In the genomic region with DNA sequence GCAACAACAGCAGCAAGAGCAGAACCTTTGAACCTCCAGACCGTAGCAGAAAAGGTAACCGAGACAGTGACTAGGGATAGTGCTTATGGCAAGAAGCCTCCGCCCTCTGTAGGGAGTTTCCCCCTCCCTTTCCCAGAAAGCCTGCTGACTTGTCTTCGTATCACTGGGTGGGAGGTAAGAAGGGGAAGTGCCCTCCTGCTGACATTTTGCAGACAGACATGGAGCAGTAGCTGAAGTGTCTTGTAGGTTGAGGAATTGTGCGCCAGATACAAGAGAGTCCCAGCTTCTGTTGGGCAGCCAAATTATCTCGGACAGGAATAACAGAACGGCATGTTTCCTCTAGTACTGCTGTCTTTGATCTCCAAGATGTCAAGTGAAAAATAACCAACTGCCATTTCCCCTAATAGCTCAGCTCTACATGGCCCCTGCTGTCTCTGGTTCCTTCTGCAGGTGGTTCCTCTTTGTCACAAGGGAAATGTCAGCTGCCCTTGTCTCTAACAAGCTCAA, we compare ENCODE assay signal across 10 mouse cellular contexts. TPM values are rescaled to one million over a fixed set of nuclear protein-coding genes. Genes with fewer than 3 reads are reported as not detected.
DNase-seq lines count a peak whose midpoint lies in the region; ATAC-seq lines count a peak whose summit lies in the region.
"Had no signal": no experiment of that assay in that cellular context is flagged by ENCODE, and none has a peak within 500 bp of the region (broad histone marks: within the 10 kb centered on the region; RNA-seq: fewer than 3 reads in every experiment).

No protein-coding gene starts in this region.

- no peaks in the 10 kb centered on the region for H3K36me3 ChIP-seq in hindbrain, embryonic 15.5 days
- no peaks in the 10 kb centered on the region for H3K36me3 ChIP-seq in hindbrain, embryonic 10.5 days
- no peaks in the 10 kb centered on the region for H3K36me3 ChIP-seq in liver, embryonic 11.5 days (ENCODE audit: control insufficient read depth, insufficient read depth, low read length)
- H3K36me3 ChIP-seq: embryonic facial prominence, embryonic 15.5 days; limb, embryonic 13.5 days had no signal

- H3K27me3 ChIP-seq in hindbrain, embryonic 15.5 days: no peaks in the 10 kb centered on the region
- H3K27me3 ChIP-seq in hindbrain, embryonic 10.5 days (ENCODE audit: insufficient read depth, poor library complexity, severe bottlenecking): no peaks in the 10 kb centered on the region
- H3K27me3 ChIP-seq in liver, embryonic 11.5 days (replicated peaks; ENCODE audit: control insufficient read depth, insufficient read depth, low read length): no peaks in the 10 kb centered on the region
- H3K27me3 ChIP-seq: embryonic facial prominence, embryonic 15.5 days; limb, embryonic 13.5 days had no signal

- 71% methylated on average over 7 of the region's 7 CpGs for WGBS in hindbrain, embryonic 15.5 days
- WGBS in hindbrain, embryonic 10.5 days: 72% methylated on average over 7 of the region's 7 CpGs
- WGBS in liver, embryonic 11.5 days: 30% methylated on average over 7 of the region's 7 CpGs

- intact Hi-C loops in gastrocnemius, postnatal 36 days (cut with DNase I): no loop called here

- no peak overlapping the region for H3K9ac ChIP-seq in hindbrain, embryonic 15.5 days
- H3K9ac ChIP-seq in liver, embryonic 11.5 days (ENCODE audit: low read depth, low read length): no peak overlapping the region
- H3K9ac ChIP-seq: embryonic facial prominence, embryonic 15.5 days; limb, embryonic 13.5 days had no signal

- no peak overlapping the region for H3K27ac ChIP-seq in hindbrain, embryonic 15.5 days (replicated peaks)
- no peak overlapping the region for H3K27ac ChIP-seq in hindbrain, embryonic 10.5 days
- no peak overlapping the region for H3K27ac ChIP-seq in liver, embryonic 11.5 days (ENCODE audit: low read depth, low read length)
- H3K27ac ChIP-seq: embryonic facial prominence, embryonic 15.5 days; limb, embryonic 13.5 days had no signal

- H3K9me3 ChIP-seq in hindbrain, embryonic 15.5 days: no peaks in the 10 kb centered on the region
- no peaks in the 10 kb centered on the region for H3K9me3 ChIP-seq in hindbrain, embryonic 10.5 days
- no peaks in the 10 kb centered on the region for H3K9me3 ChIP-seq in liver, embryonic 11.5 days (ENCODE audit: control insufficient read depth, low read length)
- H3K9me3 ChIP-seq: embryonic facial prominence, embryonic 15.5 days; limb, embryonic 13.5 days had no signal

- peak; percentile 27; the same call in 1 of the 2 replicates for ATAC-seq in hindbrain, embryonic 15.5 days (ENCODE audit: low FRiP score, low read depth)
- ATAC-seq in activated CD4-positive, CD25-positive, alpha-beta regulatory T cell, adult 4 months: peak; percentile 66
- ATAC-seq in liver, embryonic 11.5 days (replicated peaks; ENCODE audit: low FRiP score): peak; percentile 89

- no peak for DNase-seq in hindbrain, embryonic 10.5 days (ENCODE audit: low spot score)
- no peak for DNase-seq in liver, embryonic 11.5 days (ENCODE audit: low spot score)
- peak; percentile 23 to 64 for DNase-seq in spleen, postnatal 4 days (ENCODE audit: low spot score in 2 of 2)
- DNase-seq in layer of hippocampus, adult 9-11 months: no peak
- DNase-seq in gastrocnemius, postnatal 36 days: no peak
- no peak for DNase-seq in urinary bladder, adult 2 months (ENCODE audit: low spot score)

- H3K4me3 ChIP-seq in hindbrain, embryonic 15.5 days: no peak overlapping the region
- H3K4me3 ChIP-seq in hindbrain, embryonic 10.5 days: no peak overlapping the region
- no peak overlapping the region for H3K4me3 ChIP-seq in liver, embryonic 11.5 days (ENCODE audit: low read depth, low read length)
- H3K4me3 ChIP-seq: embryonic facial prominence, embryonic 15.5 days; limb, embryonic 13.5 days had no signal

- H3K4me1 ChIP-seq in hindbrain, embryonic 15.5 days (replicated peaks): no peaks in the 10 kb centered on the region
- no peaks in the 10 kb centered on the region for H3K4me1 ChIP-seq in hindbrain, embryonic 10.5 days (replicated peaks)
- no peaks in the 10 kb centered on the region for H3K4me1 ChIP-seq in liver, embryonic 11.5 days (replicated peaks; ENCODE audit: control insufficient read depth, insufficient read depth, low read length)
- H3K4me1 ChIP-seq: embryonic facial prominence, embryonic 15.5 days; limb, embryonic 13.5 days had no signal

- no peak overlapping the region for H3K4me2 ChIP-seq in hindbrain, embryonic 15.5 days
- H3K4me2 ChIP-seq in liver, embryonic 11.5 days: peak overlapping the region; percentile 35; the same call in 1 of the 2 replicates
- H3K4me2 ChIP-seq: embryonic facial prominence, embryonic 15.5 days; limb, embryonic 13.5 days had no signal

RNA-seq across cellular contexts. Expression of a gene that starts 27.7 kb away (rescaled TPM):
- 5.3 and 5.8 TPM in 2 replicates for polyA plus RNA-seq in hindbrain, embryonic 15.5 days (2015; fragmentation: Nextera tagmentation; extraction: Ambion mirVana)
- 1.7 and 4.3 TPM in 2 replicates for polyA plus RNA-seq in hindbrain, embryonic 10.5 days (2016; fragmentation: Nextera tagmentation; extraction: Ambion mirVana)
- polyA plus RNA-seq in activated CD4-positive, CD25-positive, alpha-beta regulatory T cell, adult 4 months (2017; shearing (Covaris generic)): 1 to 10 TPM; 2.4 to 7.9 TPM
- polyA plus RNA-seq in liver, embryonic 11.5 days (2014; fragmentation: Nextera tagmentation; extraction: Ambion mirVana): 0.66 and 0.84 TPM in 2 replicates
- not detected for total RNA-seq in gastrocnemius, postnatal 36 days (2021)
- 8.5 and 10.1 TPM in 2 replicates for polyA plus RNA-seq in urinary bladder, adult 2 months (2012; rRNA removed)

Comparison
In these comparisons a context has a peak if more than half of its experiments do, and no peak if none do; other contexts are left out.
1. ATAC-seq: peak in every context shown above with its lines; median percentile 89 in liver, embryonic 11.5 days; 66 in activated CD4-positive, CD25-positive, alpha-beta regulatory T cell, adult 4 months; 27 in hindbrain, embryonic 15.5 days.
2. DNase-seq: peak in spleen, postnatal 4 days (2 of 2); none in hindbrain, embryonic 10.5 days (single experiment), liver, embryonic 11.5 days (single experiment), layer of hippocampus, adult 9-11 months (single experiment), gastrocnemius, postnatal 36 days (0 of 2) and urinary bladder, adult 2 months (single experiment).